Mouse (Mus musculus): Measurements from ENCODE around the gene Smim23. TPM values are rescaled to one million over a fixed set of nuclear protein-coding genes. Genes with fewer than 3 reads are reported as not detected.

Gene Smim23
- total RNA-seq, 2 experiments from 2014 or later, result not detected

- DNase-seq, result no peak
Measured at GRCm38 (mm10) chr11:32780747-32781536, 43.5 kb downstream of the Smim23 start.

DNA sequence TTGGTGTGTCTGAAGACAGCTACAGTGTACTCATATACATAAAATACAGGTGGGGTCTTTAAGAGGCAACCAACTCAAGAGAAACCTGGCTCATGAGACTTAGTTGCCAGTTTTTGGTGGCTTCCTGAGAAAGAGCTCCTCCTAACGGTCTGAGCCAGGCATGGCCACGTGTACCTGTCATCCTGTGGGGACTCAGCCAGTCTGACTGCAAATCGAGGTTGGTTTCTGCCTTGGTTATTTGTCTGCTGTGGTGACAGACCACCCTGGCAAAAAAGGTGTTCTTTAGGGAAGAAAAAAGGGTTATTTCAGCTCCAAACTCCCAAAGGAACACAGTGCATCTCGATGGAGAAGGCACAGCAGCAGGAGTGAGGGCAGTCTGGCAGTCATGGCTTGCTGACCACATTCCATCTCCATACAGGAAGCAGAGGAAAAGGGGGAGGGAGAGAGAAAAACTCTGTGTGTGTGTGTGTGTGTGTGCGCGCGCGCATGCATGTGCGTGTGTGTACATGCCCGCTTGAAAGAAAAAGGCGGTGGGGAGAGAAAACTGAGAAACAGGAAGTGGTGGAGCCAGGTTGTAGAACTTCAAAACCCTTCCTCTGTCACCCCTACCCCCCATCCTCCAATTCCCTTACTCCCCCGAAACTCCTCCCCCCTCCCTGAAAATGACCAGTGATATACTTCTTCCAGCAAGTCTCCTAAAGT is 55.6 kb downstream of the Smim23 start:
- no peak for DNase-seq

Other genes with a start within 250 kb of the Smim23 start
- 100 to 1,000 TPM; 148 to 157 TPM for gene Fbxw11, start 181.9 kb downstream of the Smim23 start, total RNA-seq (2021)

Data from layer of hippocampus, postnatal 36 days (tissue).